Comparison of ENCODE assay signal across 8 mouse cellular contexts in genomic region chr10:80159021-80159560, GRCm38 (mm10). TPM values are rescaled to one million over a fixed set of nuclear protein-coding genes. Genes with fewer than 3 reads are reported as not detected.
A peak's percentile ranks its signal among the peaks of the same experiment; 100 is the strongest.
DNase-seq lines count a peak whose midpoint lies in the region; ATAC-seq and TF ChIP-seq lines count a peak whose summit lies in the region.

No protein-coding gene starts in this region.

- peaks cover 45% of the 10 kb centered on the region for H3K36me3 ChIP-seq in forebrain, embryonic 14.5 days (ENCODE audit: control insufficient read depth, insufficient read depth, low read length)
- H3K36me3 ChIP-seq in intestine, postnatal 0 days (ENCODE audit: control insufficient read depth, insufficient read depth) = peaks cover 36% of the 10 kb centered on the region
- H3K36me3 ChIP-seq in lung, embryonic 14.5 days (ENCODE audit: insufficient read depth) = peaks cover 44% of the 10 kb centered on the region

- WGBS in forebrain, embryonic 14.5 days = 7% methylated on average over 12 of the region's 12 CpGs
- 11% methylated on average over 12 of the region's 12 CpGs for WGBS in intestine, postnatal 0 days
- 9% methylated on average over 12 of the region's 12 CpGs for WGBS in lung, embryonic 14.5 days
- WGBS in olfactory bulb, adult 2 months = 9% methylated on average over 12 of the region's 12 CpGs

- H3K9me3 ChIP-seq in forebrain, embryonic 14.5 days (replicated peaks; ENCODE audit: control insufficient read depth, low read length) = no peaks in the 10 kb centered on the region
- no peaks in the 10 kb centered on the region for H3K9me3 ChIP-seq in intestine, postnatal 0 days (ENCODE audit: control insufficient read depth)
- H3K9me3 ChIP-seq in lung, embryonic 14.5 days (ENCODE audit: low read depth, low read length) = no peaks in the 10 kb centered on the region

- peak overlapping the region; percentile 30 for H3K4me3 ChIP-seq in forebrain, embryonic 14.5 days (ENCODE audit: low read depth, low read length)
- H3K4me3 ChIP-seq in intestine, postnatal 0 days (ENCODE audit: low read depth, low read length) = peak overlapping the region; percentile 26
- peak overlapping the region; percentile 39 for H3K4me3 ChIP-seq in lung, embryonic 14.5 days (ENCODE audit: low read depth, low read length)
- H3K4me3 ChIP-seq in olfactory bulb, adult 2 months (ENCODE audit: insufficient read depth, low read depth, low read length) = peak overlapping the region; percentile 46

- no peaks in the 10 kb centered on the region for H3K27me3 ChIP-seq in forebrain, embryonic 14.5 days (replicated peaks; ENCODE audit: control insufficient read depth, insufficient read depth, low read length)
- H3K27me3 ChIP-seq in intestine, postnatal 0 days (replicated peaks; ENCODE audit: control insufficient read depth, insufficient read depth, low read length) = no peaks in the 10 kb centered on the region
- H3K27me3 ChIP-seq in lung, embryonic 14.5 days (ENCODE audit: insufficient read depth, low read length) = no peaks in the 10 kb centered on the region

- peak; percentile 98 for DNase-seq in heart, adult 11 months
- DNase-seq in heart, adult 8-10 months (ENCODE audit: low spot score) = no peak
- peak; percentile 49 for DNase-seq in MN1 (ENCODE audit: low spot score)
- no peak for DNase-seq in forebrain, embryonic 14.5 days (ENCODE audit: low spot score)
- peak; percentile 61 for DNase-seq in lung, embryonic 14.5 days
- no peak for DNase-seq in ovary, postnatal 10 days (ENCODE audit: low spot score)

- peaks cover 16% of the 10 kb centered on the region for H3K4me1 ChIP-seq in forebrain, embryonic 14.5 days (ENCODE audit: control insufficient read depth, insufficient read depth, low read length)
- H3K4me1 ChIP-seq in intestine, postnatal 0 days (replicated peaks; ENCODE audit: control insufficient read depth, insufficient read depth, low read length) = peaks cover 37% of the 10 kb centered on the region
- H3K4me1 ChIP-seq in lung, embryonic 14.5 days (ENCODE audit: insufficient read depth) = peaks cover 44% of the 10 kb centered on the region
- H3K4me1 ChIP-seq in olfactory bulb, adult 2 months (ENCODE audit: control insufficient read depth, insufficient read depth, low read length) = peaks cover 76% of the 10 kb centered on the region

- H3K9ac ChIP-seq in forebrain, embryonic 14.5 days (ENCODE audit: low read length) = peak overlapping the region; percentile 58
- H3K9ac ChIP-seq in intestine, postnatal 0 days (ENCODE audit: low read depth, low read length) = no peak overlapping the region
- peak overlapping the region; percentile 40 for H3K9ac ChIP-seq in lung, embryonic 14.5 days

- peak overlapping the region; percentile 72 for H3K4me2 ChIP-seq in forebrain, embryonic 14.5 days (ENCODE audit: low read length)
- H3K4me2 ChIP-seq in intestine, postnatal 0 days (replicated peaks; ENCODE audit: low read depth) = peak overlapping the region; percentile 69
- peak overlapping the region; percentile 82 for H3K4me2 ChIP-seq in lung, embryonic 14.5 days

- peak; percentile 0; the same call in 1 of the 2 replicates for ATAC-seq in forebrain, embryonic 14.5 days
- no peak; the same call in 1 of the 2 replicates for ATAC-seq in intestine, postnatal 0 days
- peak; percentile 4 for ATAC-seq in lung, embryonic 14.5 days (ENCODE audit: insufficient read depth)

- TF ChIP-seq POLR2A in olfactory bulb, adult 2 months (IDR thresholded peaks at IDR 0.05; ENCODE audit: insufficient read depth, low read depth, low read length) = no peak

- peak overlapping the region; percentile 87 for H3K27ac ChIP-seq in forebrain, embryonic 14.5 days (ENCODE audit: low read depth, low read length)
- peak overlapping the region; percentile 92 for H3K27ac ChIP-seq in intestine, postnatal 0 days (ENCODE audit: low read depth, low read length)
- peak overlapping the region; percentile 97 for H3K27ac ChIP-seq in lung, embryonic 14.5 days (ENCODE audit: low read depth)
- H3K27ac ChIP-seq in olfactory bulb, adult 2 months (ENCODE audit: insufficient read depth, low read depth, low read length) = peak overlapping the region; percentile 86

- no peak for TF ChIP-seq CTCF in intestine, postnatal 0 days (IDR thresholded peaks at IDR 0.05; ENCODE audit: low read depth)
- no peak for TF ChIP-seq CTCF in lung, embryonic 14.5 days (IDR thresholded peaks at IDR 0.05; ENCODE audit: low read depth)
- no peak for TF ChIP-seq CTCF in olfactory bulb, adult 2 months (IDR thresholded peaks at IDR 0.05; ENCODE audit: insufficient read depth, low read depth, low read length)

RNA-seq across cellular contexts. Expression of gene Cirbp, which starts 6.7 kb away (rescaled TPM):
- total RNA-seq in heart, adult 8-10 months (2022) = 10 to 100 TPM; 34.7 to 69.7 (median 51.6) TPM
- polyA plus RNA-seq in forebrain, embryonic 14.5 days (2014; fragmentation: Nextera tagmentation; extraction: Ambion mirVana) = 239 and 266 TPM in 2 replicates
- polyA plus RNA-seq in intestine, postnatal 0 days (2015; fragmentation: Nextera tagmentation; extraction: Ambion mirVana) = 222 and 228 TPM in 2 replicates
- polyA plus RNA-seq in lung, embryonic 14.5 days (2014; fragmentation: Nextera tagmentation; extraction: Ambion mirVana) = 71.8 and 71.9 TPM in 2 replicates
- not detected in 2 replicates for polyA plus RNA-seq in olfactory bulb, adult 2 months (2012; ENCODE audit: insufficient read depth, insufficient read length, low replicate concordance, missing spikeins)

RNA-seq across cellular contexts. Expression of gene Midn, which starts 11.0 kb away (rescaled TPM):
- total RNA-seq in heart, adult 8-10 months (2022) = 100 to 1,000 TPM in 1 of 4 experiments, 10 to 100 TPM in 3; 83.9 to 111 (median 91.0) TPM
- 67.0 and 73.6 TPM in 2 replicates for polyA plus RNA-seq in forebrain, embryonic 14.5 days (2014; fragmentation: Nextera tagmentation; extraction: Ambion mirVana)
- 18.1 and 19.5 TPM in 2 replicates for polyA plus RNA-seq in intestine, postnatal 0 days (2015; fragmentation: Nextera tagmentation; extraction: Ambion mirVana)
- 32.6 and 34.2 TPM in 2 replicates for polyA plus RNA-seq in lung, embryonic 14.5 days (2014; fragmentation: Nextera tagmentation; extraction: Ambion mirVana)
- polyA plus RNA-seq in olfactory bulb, adult 2 months (2012; ENCODE audit: insufficient read depth, insufficient read length, low replicate concordance, missing spikeins) = 128 TPM in 1 of 2 replicates, not detected in the other

RNA-seq across cellular contexts. Expression of gene 1600002K03Rik, which starts 13.7 kb away (rescaled TPM):
- total RNA-seq in heart, adult 8-10 months (2022) = 1 to 10 TPM; 4.9 to 7.7 (median 5.9) TPM
- polyA plus RNA-seq in forebrain, embryonic 14.5 days (2014; fragmentation: Nextera tagmentation; extraction: Ambion mirVana) = 7.2 and 9.0 TPM in 2 replicates
- 12.7 and 13.9 TPM in 2 replicates for polyA plus RNA-seq in intestine, postnatal 0 days (2015; fragmentation: Nextera tagmentation; extraction: Ambion mirVana)
- polyA plus RNA-seq in lung, embryonic 14.5 days (2014; fragmentation: Nextera tagmentation; extraction: Ambion mirVana) = 8.3 and 9.7 TPM in 2 replicates
- polyA plus RNA-seq in olfactory bulb, adult 2 months (2012; ENCODE audit: insufficient read depth, insufficient read length, low replicate concordance, missing spikeins) = not detected in 2 replicates

RNA-seq across cellular contexts. Expression of gene Cbarp, which starts 18.5 kb away (rescaled TPM):
- total RNA-seq in heart, adult 8-10 months (2022) = 1 to 10 TPM; 3.8 to 6.1 (median 4.6) TPM
- 41.0 and 42.4 TPM in 2 replicates for polyA plus RNA-seq in forebrain, embryonic 14.5 days (2014; fragmentation: Nextera tagmentation; extraction: Ambion mirVana)
- 2.1 and 2.7 TPM in 2 replicates for polyA plus RNA-seq in intestine, postnatal 0 days (2015; fragmentation: Nextera tagmentation; extraction: Ambion mirVana)
- 3.8 and 5.5 TPM in 2 replicates for polyA plus RNA-seq in lung, embryonic 14.5 days (2014; fragmentation: Nextera tagmentation; extraction: Ambion mirVana)
- not detected in 2 replicates for polyA plus RNA-seq in olfactory bulb, adult 2 months (2012; ENCODE audit: insufficient read depth, insufficient read length, low replicate concordance, missing spikeins)

RNA-seq across cellular contexts. Expression of gene Efna2, which starts 20.2 kb away (rescaled TPM):
- total RNA-seq in heart, adult 8-10 months (2022) = 1 to 10 TPM in 3 of 4 experiments, under 1 TPM in 1; 0.78 to 1.2 (median 1.1) TPM
- polyA plus RNA-seq in forebrain, embryonic 14.5 days (2014; fragmentation: Nextera tagmentation; extraction: Ambion mirVana) = 14.5 and 20.6 TPM in 2 replicates
- polyA plus RNA-seq in intestine, postnatal 0 days (2015; fragmentation: Nextera tagmentation; extraction: Ambion mirVana) = 3.5 and 3.8 TPM in 2 replicates
- polyA plus RNA-seq in lung, embryonic 14.5 days (2014; fragmentation: Nextera tagmentation; extraction: Ambion mirVana) = 19.6 and 22.7 TPM in 2 replicates
- polyA plus RNA-seq in olfactory bulb, adult 2 months (2012; ENCODE audit: insufficient read depth, insufficient read length, low replicate concordance, missing spikeins) = not detected in 2 replicates

Comparison
In these comparisons a context has a peak if more than half of its experiments do, and no peak if none do; other contexts are left out.
1. DNase-seq: peak in heart, adult 11 months (single experiment), MN1 (single experiment) and lung, embryonic 14.5 days (single experiment); none in heart, adult 8-10 months (single experiment), forebrain, embryonic 14.5 days (single experiment) and ovary, postnatal 10 days (single experiment).
2. Peak in every context shown above with its lines, with median percentiles within 50 percentile points of each other: H3K27ac ChIP-seq, H3K4me2 ChIP-seq and H3K4me3 ChIP-seq.